Mouse (Mus musculus) E14TG2a.4 (cell line): ENCODE data around the gene Sarnp.
A peak's percentile ranks its signal among the peaks of the same experiment; 100 is the strongest.

ENCODE experiments used
- H3K27me3 ChIP-seq: 2 replicates; pipeline ENCODE4 v1.6.1; 2014; ENCODE audit warnings: low read length, control low read depth; ENCODE audit not compliant: insufficient read depth
- H3K36me3 ChIP-seq: 2 replicates; pipeline ENCODE4 v1.6.1; 2014; ENCODE audit warnings: low read length, control low read depth; ENCODE audit not compliant: insufficient read depth
- H3K4me1 ChIP-seq: replicated peaks from 2 replicates; pipeline ENCODE4 v1.6.1; 2014; ENCODE audit warnings: low read depth, low read length, control low read depth
- H3K4me3 ChIP-seq: replicated peaks from 2 replicates; pipeline ENCODE4 v1.5.1; 2014; ENCODE audit warnings: mild to moderate bottlenecking, low read length
- H3K9me3 ChIP-seq: 2 replicates; pipeline ENCODE4 v1.6.1; 2014; ENCODE audit warnings: low read length, control low read depth
- CTCF ChIP-seq: conservative IDR thresholded peaks from 2 replicates; pipeline ENCODE4 v1.5.1; 2014; ENCODE audit warnings: low read length
- NANOG ChIP-seq: IDR thresholded peaks from 2 replicates; pipeline ENCODE4 v1.6.1; 2014; ENCODE audit warnings: borderline replicate concordance, low read length, mixed read lengths
- POU5F1 ChIP-seq: IDR thresholded peaks from 2 replicates; pipeline ENCODE4 v1.6.1; 2014; ENCODE audit warnings: low read length, borderline replicate concordance

The Sarnp gene

GRCm38 (mm10) chr10:128794391-128794790 lies 22.7 kb upstream of the Sarnp start:
- H3K4me3 ChIP-seq: peak overlapping the region; percentile 40
- no peaks in the 10 kb centered on the region for H3K36me3 ChIP-seq
- H3K4me1 ChIP-seq: peaks cover 17% of the 10 kb centered on the region
- peaks cover 14% of the 10 kb centered on the region for H3K27me3 ChIP-seq
- H3K9me3 ChIP-seq: no peaks in the 10 kb centered on the region
- TF ChIP-seq NANOG (no peak), POU5F1 (no peak), CTCF (no peak)

DNA sequence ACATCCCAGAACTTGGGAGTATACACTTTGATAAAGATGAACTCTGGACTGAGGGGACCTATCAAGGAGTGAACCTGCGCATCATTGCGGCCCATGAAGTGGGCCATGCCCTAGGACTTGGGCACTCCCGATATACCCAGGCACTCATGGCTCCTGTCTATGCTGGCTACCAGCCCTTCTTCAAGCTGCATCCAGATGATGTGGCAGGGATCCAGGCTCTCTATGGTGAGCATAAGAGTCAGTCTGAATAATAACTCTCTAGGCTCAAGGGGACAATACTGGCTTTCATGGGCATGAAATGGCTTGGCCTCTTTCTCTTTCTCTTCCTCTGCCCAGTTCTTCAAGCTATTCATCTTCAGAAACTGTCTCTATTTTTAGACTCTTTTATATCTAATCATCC lies 21.6 kb upstream of the Sarnp start:
- TF ChIP-seq POU5F1 (no peak), NANOG (no peak), CTCF (no peak)
- Histone ChIP-seq H3K36me3 (0 out of 2 replicates have a peak, but pooled peaks cover 7% of the 10 kb centered on the region), H3K4me3 (no peak overlapping the region), H3K9me3 (no peaks in the 10 kb centered on the region), H3K27me3 (peaks cover 13% of the 10 kb centered on the region), H3K4me1 (peaks cover 17% of the 10 kb centered on the region)

DNA sequence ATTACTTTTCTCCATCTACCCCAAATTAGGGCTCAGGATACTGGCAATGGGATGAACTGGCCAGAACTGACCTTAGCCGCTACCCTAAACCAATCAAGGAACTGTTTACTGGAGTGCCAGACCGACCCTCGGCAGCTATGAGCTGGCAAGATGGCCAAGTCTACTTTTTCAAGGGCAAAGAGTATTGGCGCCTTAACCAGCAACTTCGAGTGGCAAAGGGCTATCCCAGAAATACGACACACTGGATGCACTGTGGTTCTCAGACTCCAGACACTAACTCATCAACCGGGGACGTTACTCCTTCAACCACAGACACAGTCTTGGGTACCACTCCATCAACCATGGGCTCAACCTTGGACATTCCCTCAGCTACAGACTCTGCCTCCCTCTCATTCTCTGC lies 18.5 kb upstream of the Sarnp start:
- H3K4me3 ChIP-seq: no peak overlapping the region
- peaks cover 40% of the 10 kb centered on the region for H3K4me1 ChIP-seq
- TF ChIP-seq CTCF (no peak), NANOG (no peak), POU5F1 (no peak)
- peaks cover 22% of the 10 kb centered on the region for H3K36me3 ChIP-seq
- no peaks in the 10 kb centered on the region for H3K9me3 ChIP-seq
- peaks cover 31% of the 10 kb centered on the region for H3K27me3 ChIP-seq

- peak overlapping the region; percentile 69 for H3K4me3 ChIP-seq
- H3K36me3 ChIP-seq: peaks cover 30% of the 10 kb centered on the region
- no peaks in the 10 kb centered on the region for H3K9me3 ChIP-seq
- TF ChIP-seq CTCF (no peak), NANOG (no peak)
- H3K27me3 ChIP-seq: peaks cover 22% of the 10 kb centered on the region
- peaks cover 42% of the 10 kb centered on the region for H3K4me1 ChIP-seq
Observed at GRCm38 (mm10) chr10:128801981-128802495, 15.1 kb upstream of the Sarnp start.

- Histone ChIP-seq H3K9me3 (no peaks in the 10 kb centered on the region), H3K36me3 (peaks cover 40% of the 10 kb centered on the region), H3K27me3 (peaks cover 22% of the 10 kb centered on the region), H3K4me3 (peak overlapping the region; percentile 100; the same call in 1 of the 2 replicates), H3K4me1 (peaks cover 51% of the 10 kb centered on the region)
- TF ChIP-seq POU5F1 (no peak), CTCF (no peak), NANOG (no peak)
Observed at GRCm38 (mm10) chr10:128802956-128803355, 14.2 kb upstream of the Sarnp start.

DNA sequence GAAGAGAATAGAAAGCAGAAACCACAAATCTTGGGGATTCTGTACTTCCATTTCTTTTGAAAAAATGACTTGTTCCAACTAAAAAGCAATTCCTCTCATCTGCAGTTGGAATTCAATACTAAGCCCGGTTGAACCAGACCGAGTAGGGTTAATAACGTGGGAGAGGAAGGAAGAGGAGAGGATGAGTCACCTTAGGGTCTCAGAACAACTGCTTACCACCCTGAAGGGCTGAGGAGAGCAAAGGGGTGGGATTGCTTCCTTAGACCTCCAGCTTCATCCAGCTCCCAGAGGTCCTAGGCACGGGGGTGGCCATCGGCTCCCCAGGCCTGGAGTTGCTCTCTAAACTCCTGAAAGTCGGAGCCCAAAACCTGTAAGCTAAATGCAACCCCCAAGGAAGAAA lies 13.8 kb upstream of the Sarnp start:
- TF ChIP-seq POU5F1 (no peak), CTCF (no peak), NANOG (no peak)
- H3K4me3 ChIP-seq: peak overlapping the region; percentile 100
- no peaks in the 10 kb centered on the region for H3K9me3 ChIP-seq
- peaks cover 44% of the 10 kb centered on the region for H3K36me3 ChIP-seq
- H3K27me3 ChIP-seq: peaks cover 22% of the 10 kb centered on the region
- peaks cover 54% of the 10 kb centered on the region for H3K4me1 ChIP-seq

DNA sequence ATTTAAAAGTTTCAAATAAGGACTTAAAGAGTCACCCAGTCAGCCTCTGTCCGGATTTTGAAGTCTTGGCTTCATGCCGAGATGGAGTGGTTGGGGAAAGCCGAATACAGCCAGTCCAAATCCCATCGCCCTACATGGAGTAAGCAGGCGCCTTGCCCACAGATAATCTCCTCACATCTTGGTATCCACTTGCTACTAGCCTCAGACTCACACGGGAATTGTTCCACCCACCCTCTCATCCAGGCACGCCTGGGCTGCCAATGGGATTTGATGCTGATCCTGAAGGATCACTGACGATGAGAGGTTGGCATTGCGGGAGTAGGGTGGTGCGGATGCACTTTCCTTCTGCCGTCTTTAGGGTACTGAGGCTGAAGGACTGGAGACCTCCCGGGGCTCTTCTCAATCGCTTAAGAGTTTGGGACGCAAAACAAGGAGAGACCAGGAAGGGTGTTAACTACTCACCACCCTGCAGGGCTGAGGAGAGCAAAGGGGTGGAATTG lies 13.3 kb upstream of the Sarnp start, which contains the start of gene Dnajc14:
Gene Dnajc14 (plus strand): TSS at position 292 of the 500 bp plus-strand sequence.
- peaks cover 22% of the 10 kb centered on the region for H3K27me3 ChIP-seq
- no peaks in the 10 kb centered on the region for H3K9me3 ChIP-seq
- H3K36me3 ChIP-seq: peaks cover 48% of the 10 kb centered on the region
- H3K4me1 ChIP-seq: peaks cover 58% of the 10 kb centered on the region
- H3K4me3 ChIP-seq: peak within 1 kb of the TSS; percentile 100
- TF ChIP-seq NANOG (no peak), POU5F1 (no peak)

- peaks cover 22% of the 10 kb centered on the region for H3K27me3 ChIP-seq
- TF ChIP-seq POU5F1 (no peak), NANOG (no peak), CTCF (no peak)
- H3K4me3 ChIP-seq: peak within 1 kb of the TSS; percentile 100
- H3K36me3 ChIP-seq: peaks cover 54% of the 10 kb centered on the region
- H3K9me3 ChIP-seq: no peaks in the 10 kb centered on the region
- H3K4me1 ChIP-seq: peaks cover 59% of the 10 kb centered on the region
Observed at GRCm38 (mm10) chr10:128804271-128805091, 12.7 kb upstream of the Sarnp start, which contains the start of gene Tmem198b. Tmem198b (minus strand) TSS chr10:128804370.
